Mouse (Mus musculus): Measurements from ENCODE around the gene Ier3.

DNA sequence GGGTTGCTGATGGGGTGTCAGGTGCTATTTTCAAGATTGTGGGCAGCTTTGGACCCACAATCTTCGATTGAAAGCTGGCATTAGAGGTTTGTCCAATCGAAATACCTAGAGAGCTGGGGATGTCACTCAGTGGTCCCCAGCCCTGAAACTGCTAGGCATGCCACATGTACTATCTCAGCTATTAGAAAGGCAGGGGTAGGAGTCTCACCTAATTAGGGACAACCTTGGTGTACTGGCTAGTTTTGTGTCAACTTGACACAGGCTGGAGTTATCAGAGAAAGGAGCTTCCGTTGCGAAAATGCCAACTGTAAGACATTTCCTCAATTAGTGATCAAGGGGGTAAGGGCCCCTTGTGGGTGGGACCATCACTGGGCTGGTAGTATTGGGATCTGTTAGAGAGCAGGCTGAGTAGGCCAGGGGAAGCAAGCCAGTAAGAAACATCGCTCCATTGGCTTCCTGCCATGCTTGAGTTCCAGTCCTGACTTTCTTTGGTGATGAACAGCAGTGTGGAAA, 11.8 kb downstream of the Ier3 start:
- no peak for TF ChIP-seq CTCF (conservative IDR thresholded peaks at IDR 0.05; ENCODE audit: insufficient read depth, insufficient read length, low read depth, low read length)
- no peak for TF ChIP-seq POLR2A (IDR thresholded peaks at IDR 0.05; ENCODE audit: low read depth, low read length)
